In genomic region chr2:85053192-85053816, GRCm38 (mm10) we compare ENCODE assay signal across 17 mouse cellular contexts. TPM values are rescaled to one million over a fixed set of nuclear protein-coding genes. Genes with fewer than 3 reads are reported as not detected.
A peak's percentile ranks its signal among the peaks of the same experiment; 100 is the strongest.
DNase-seq lines count a peak whose midpoint lies in the region; ATAC-seq lines count a peak whose summit lies in the region.
"Had no signal": no experiment of that assay in that cellular context is flagged by ENCODE, and none has a peak within 500 bp of the region (broad histone marks: within the 10 kb centered on the region; RNA-seq: fewer than 3 reads in every experiment).

No protein-coding gene starts in this region.

- no peak overlapping the region for H3K27ac ChIP-seq in heart, embryonic 14.5 days (replicated peaks in 1 of 2; ENCODE audit: control insufficient read depth in 1 of 2, insufficient read depth in 1 of 2, low read depth in 2 of 2, low read length in 2 of 2)
- H3K27ac ChIP-seq in liver, embryonic 12.5 days, result no peak overlapping the region
- H3K27ac ChIP-seq in intestine, embryonic 15.5 days, result peak overlapping the region; percentile 13; the same call in 1 of the 2 replicates
- H3K27ac ChIP-seq in stomach, embryonic 14.5 days (ENCODE audit: low read length), result no peak overlapping the region
- H3K27ac ChIP-seq: forebrain, embryonic 13.5 days; hindbrain, embryonic 10.5 days; liver, embryonic 14.5 days had no signal

- no peak for ATAC-seq in heart, embryonic 14.5 days (ENCODE audit: insufficient number of reproducible peaks, insufficient read depth, low FRiP score, low read depth)
- peak; percentile 26; the same call in 1 of the 2 replicates for ATAC-seq in liver, embryonic 12.5 days
- ATAC-seq in intestine, embryonic 15.5 days, result no peak
- ATAC-seq in stomach, embryonic 14.5 days (ENCODE audit: insufficient number of reproducible peaks, insufficient read depth, low FRiP score, low read depth), result no peak
- no peak for ATAC-seq in cerebellum, adult (ENCODE audit: insufficient number of reproducible peaks, low FRiP score, low TSS enrichment)
- ATAC-seq: forebrain, embryonic 13.5 days had no signal

- 77% methylated on average over 5 of the region's 5 CpGs for WGBS in heart, embryonic 14.5 days
- 75% methylated on average over 5 of the region's 5 CpGs for WGBS in liver, embryonic 12.5 days (ENCODE audit: insufficient replicate concordance)
- 79% methylated on average over 5 of the region's 5 CpGs for WGBS in intestine, embryonic 15.5 days
- WGBS in stomach, embryonic 14.5 days, result 74% methylated on average over 5 of the region's 5 CpGs

- no peak for DNase-seq in heart, postnatal 36 days
- no peak for DNase-seq in liver
- DNase-seq: cerebellum, adult 9-11 months; gastrocnemius, postnatal 14 days; kidney, adult 9 months; kidney, postnatal 25 days; retina, postnatal 1 day; thymus, postnatal 25 days had no signal

- H3K4me2 ChIP-seq in heart, embryonic 14.5 days (ENCODE audit: low read length), result peak overlapping the region; percentile 21
- peak overlapping the region; percentile 4; the same call in 1 of the 2 replicates for H3K4me2 ChIP-seq in liver, embryonic 12.5 days
- peak overlapping the region; percentile 59; the same call in 1 of the 2 replicates for H3K4me2 ChIP-seq in intestine, embryonic 15.5 days (replicated peaks)
- peak overlapping the region; percentile 11; the same call in 1 of the 2 replicates for H3K4me2 ChIP-seq in stomach, embryonic 14.5 days (replicated peaks; ENCODE audit: low read depth, low read length)
- H3K4me2 ChIP-seq: forebrain, embryonic 13.5 days had no signal

- H3K4me1 ChIP-seq in heart, embryonic 14.5 days (ENCODE audit: control insufficient read depth in 2 of 2, insufficient read depth in 2 of 2, low read length in 2 of 2), result peaks cover 8 to 28% of the 10 kb centered on the region in 2 experiments; a peak in 3 of 4 replicates
- H3K4me1 ChIP-seq in liver, embryonic 12.5 days, result peaks cover 30% of the 10 kb centered on the region
- H3K4me1 ChIP-seq in intestine, embryonic 15.5 days (replicated peaks), result peaks cover 47% of the 10 kb centered on the region
- H3K4me1 ChIP-seq in stomach, embryonic 14.5 days (ENCODE audit: control insufficient read depth, insufficient read depth, low read length), result peaks cover 22% of the 10 kb centered on the region; the same call in 1 of the 2 replicates

- H3K36me3 ChIP-seq in heart, embryonic 14.5 days (ENCODE audit: control insufficient read depth, insufficient read depth, low read length), result peaks cover 58% of the 10 kb centered on the region
- peaks cover 19% of the 10 kb centered on the region for H3K36me3 ChIP-seq in liver, embryonic 12.5 days
- peaks cover 27% of the 10 kb centered on the region for H3K36me3 ChIP-seq in intestine, embryonic 15.5 days
- peaks cover 41% of the 10 kb centered on the region for H3K36me3 ChIP-seq in stomach, embryonic 14.5 days (ENCODE audit: control insufficient read depth, insufficient read depth, low read length)

- intact Hi-C loops in heart, postnatal 36 days (cut with DNase I), result loop anchor here (5.0 kb wide), 1 partner anchor 189 kb away; no protein-coding TSS in a partner anchor

- no peaks in the 10 kb centered on the region for H3K9me3 ChIP-seq in heart, embryonic 14.5 days (ENCODE audit: control insufficient read depth, low read length)
- H3K9me3 ChIP-seq in liver, embryonic 12.5 days (replicated peaks), result no peaks in the 10 kb centered on the region
- H3K9me3 ChIP-seq in intestine, embryonic 15.5 days, result no peaks in the 10 kb centered on the region
- H3K9me3 ChIP-seq in stomach, embryonic 14.5 days (ENCODE audit: control insufficient read depth, low read depth, low read length), result no peaks in the 10 kb centered on the region
- H3K9me3 ChIP-seq: forebrain, embryonic 13.5 days; hindbrain, embryonic 10.5 days had no signal

- H3K27me3 ChIP-seq in heart, embryonic 14.5 days (ENCODE audit: control insufficient read depth, insufficient read depth, low read length), result no peaks in the 10 kb centered on the region
- H3K27me3 ChIP-seq in liver, embryonic 12.5 days (replicated peaks), result peaks cover 55% of the 10 kb centered on the region
- H3K27me3 ChIP-seq in intestine, embryonic 15.5 days (replicated peaks), result no peaks in the 10 kb centered on the region
- no peaks in the 10 kb centered on the region for H3K27me3 ChIP-seq in stomach, embryonic 14.5 days (ENCODE audit: control insufficient read depth, insufficient read depth, low read length)
- H3K27me3 ChIP-seq: forebrain, embryonic 13.5 days had no signal

- H3K4me3 ChIP-seq in heart, embryonic 14.5 days (ENCODE audit: control insufficient read depth in 1 of 2, insufficient read depth in 1 of 2, low read depth in 1 of 2, low read length in 2 of 2), result no peak overlapping the region
- H3K4me3 ChIP-seq in liver, embryonic 12.5 days, result no peak overlapping the region
- H3K4me3 ChIP-seq in intestine, embryonic 15.5 days (replicated peaks), result no peak overlapping the region
- H3K4me3 ChIP-seq in stomach, embryonic 14.5 days (ENCODE audit: low read depth, low read length), result no peak overlapping the region
- H3K4me3 ChIP-seq: erythroblast, embryonic 14.5 days; forebrain, embryonic 13.5 days; hindbrain, embryonic 10.5 days had no signal

- H3K9ac ChIP-seq in heart, embryonic 14.5 days (ENCODE audit: low read length), result no peak overlapping the region
- no peak overlapping the region for H3K9ac ChIP-seq in liver, embryonic 12.5 days
- H3K9ac ChIP-seq in intestine, embryonic 15.5 days, result no peak overlapping the region
- no peak overlapping the region for H3K9ac ChIP-seq in stomach, embryonic 14.5 days (replicated peaks; ENCODE audit: low read depth, low read length)
- H3K9ac ChIP-seq: forebrain, embryonic 13.5 days; liver, embryonic 14.5 days had no signal

RNA-seq across cellular contexts. Expression of gene Tnks1bp1, which starts 5.5 kb away (rescaled TPM):
- 7.3 and 7.7 TPM in 2 replicates for polyA plus RNA-seq in heart, embryonic 14.5 days (2014; fragmentation: Nextera tagmentation; extraction: Ambion mirVana)
- 10 to 100 TPM; 61.9 to 65.9 TPM for total RNA-seq in heart, postnatal 36 days (2021)
- 7.9 and 8.7 TPM in 2 replicates for polyA plus RNA-seq in liver, embryonic 12.5 days (2016; fragmentation: Nextera tagmentation; extraction: Ambion mirVana)
- 35.2 and 35.5 TPM in 2 replicates for polyA plus RNA-seq in intestine, embryonic 15.5 days (2015; fragmentation: Nextera tagmentation; extraction: Ambion mirVana)
- 13.3 and 15.6 TPM in 2 replicates for polyA plus RNA-seq in stomach, embryonic 14.5 days (2014; fragmentation: Nextera tagmentation; extraction: Ambion mirVana)

RNA-seq across cellular contexts. Expression of gene P2rx3, which starts 16.0 kb away (rescaled TPM):
- 0.69 TPM in 1 of 2 replicates, not detected in the other for polyA plus RNA-seq in heart, embryonic 14.5 days (2014; fragmentation: Nextera tagmentation; extraction: Ambion mirVana)
- total RNA-seq in heart, postnatal 36 days (2021), result under 1 TPM; 0.31 to 0.60 TPM
- polyA plus RNA-seq in liver, embryonic 12.5 days (2016; fragmentation: Nextera tagmentation; extraction: Ambion mirVana), result 0.30 and 0.61 TPM in 2 replicates
- polyA plus RNA-seq in intestine, embryonic 15.5 days (2015; fragmentation: Nextera tagmentation; extraction: Ambion mirVana), result 1.0 and 1.4 TPM in 2 replicates
- polyA plus RNA-seq in stomach, embryonic 14.5 days (2014; fragmentation: Nextera tagmentation; extraction: Ambion mirVana), result 0.67 and 0.68 TPM in 2 replicates
- polyA plus RNA-seq: erythroblast, embryonic 14.5 days had no signal

RNA-seq across cellular contexts. Expression of gene Ssrp1, which starts 16.3 kb away (rescaled TPM):
- polyA plus RNA-seq in heart, embryonic 14.5 days (2014; fragmentation: Nextera tagmentation; extraction: Ambion mirVana), result 124 and 130 TPM in 2 replicates
- total RNA-seq in heart, postnatal 36 days (2021), result 10 to 100 TPM; 40.6 to 41.6 TPM
- polyA plus RNA-seq in liver, embryonic 12.5 days (2016; fragmentation: Nextera tagmentation; extraction: Ambion mirVana), result 228 and 230 TPM in 2 replicates
- 256 and 258 TPM in 2 replicates for polyA plus RNA-seq in intestine, embryonic 15.5 days (2015; fragmentation: Nextera tagmentation; extraction: Ambion mirVana)
- 277 and 280 TPM in 2 replicates for polyA plus RNA-seq in stomach, embryonic 14.5 days (2014; fragmentation: Nextera tagmentation; extraction: Ambion mirVana)

Comparison
In these comparisons a context has a peak if more than half of its experiments do, and no peak if none do; other contexts are left out.
1. H3K4me2 ChIP-seq: peak in every context shown above with its lines; median percentile 59 in intestine, embryonic 15.5 days; 21 in heart, embryonic 14.5 days; 11 in stomach, embryonic 14.5 days; 4 in liver, embryonic 12.5 days.